Comparison of ENCODE assay signal across 18 mouse cellular contexts in the genomic region with DNA sequence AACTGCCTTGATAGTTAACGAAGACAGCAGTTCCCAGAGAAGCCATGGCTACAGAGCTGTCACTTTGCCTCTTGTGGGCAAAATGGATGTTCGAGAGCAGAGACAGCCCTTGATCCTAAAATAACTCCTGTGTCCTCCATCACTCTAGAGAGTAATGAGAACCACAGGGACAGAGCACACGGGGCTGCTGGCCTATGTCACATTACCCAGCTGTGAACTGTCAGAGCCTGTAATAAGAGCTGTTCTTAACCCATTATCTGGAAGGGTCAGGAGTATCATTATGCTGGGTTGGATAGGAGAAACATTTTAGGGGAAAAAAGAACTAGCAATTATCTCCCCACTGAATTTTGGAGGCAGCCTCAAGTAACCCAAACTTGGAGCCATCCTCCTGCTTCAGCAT. TPM values are rescaled to one million over a fixed set of nuclear protein-coding genes. Genes with fewer than 3 reads are reported as not detected.
"Had no signal": no experiment of that assay in that cellular context is flagged by ENCODE, and none has a peak within 500 bp of the region (broad histone marks: within the 10 kb centered on the region; RNA-seq: fewer than 3 reads in every experiment).

No protein-coding gene starts in this region.

- ATAC-seq: midbrain, embryonic 16.5 days had no signal

- H3K4me1 ChIP-seq: limb, embryonic 13.5 days; midbrain, embryonic 12.5 days had no signal

- H3K36me3 ChIP-seq: limb, embryonic 13.5 days; midbrain, embryonic 12.5 days; neural tube, embryonic 15.5 days had no signal

- H3K9ac ChIP-seq: limb, embryonic 13.5 days; liver, embryonic 14.5 days; midbrain, embryonic 12.5 days; neural tube, embryonic 15.5 days had no signal

- H3K27me3 ChIP-seq: limb, embryonic 13.5 days; midbrain, embryonic 12.5 days; neural tube, embryonic 15.5 days had no signal

- H3K9me3 ChIP-seq: limb, embryonic 13.5 days; midbrain, embryonic 12.5 days; neural tube, embryonic 15.5 days had no signal

- H3K4me2 ChIP-seq: limb, embryonic 13.5 days; midbrain, embryonic 12.5 days; neural tube, embryonic 15.5 days had no signal

- H3K27ac ChIP-seq: limb, embryonic 13.5 days; liver, embryonic 14.5 days; midbrain, embryonic 12.5 days; neural tube, embryonic 15.5 days had no signal

- H3K4me3 ChIP-seq: limb, embryonic 13.5 days; midbrain, embryonic 12.5 days; neural tube, embryonic 15.5 days had no signal

- DNase-seq: kidney, adult 9 months; kidney, postnatal 14 days; left cerebral cortex, postnatal 4 days; lung, adult 18-20 months; right cerebral cortex, adult 18-20 months; right cerebral cortex, postnatal 25 days; thymus, adult 18-20 months; thymus, postnatal 14 days had no signal

RNA-seq across cellular contexts. Expression of gene Mpz, which starts 29.6 kb away (rescaled TPM):
- total RNA-seq: layer of hippocampus, adult 8-10 months; layer of hippocampus, postnatal 14 days; left cerebral cortex, adult 18-20 months; left cerebral cortex, postnatal 10 days; left cerebral cortex, postnatal 4 days; megakaryocyte-erythroid progenitor cell, adult 5-6 weeks had no signal
